Mouse (Mus musculus): ENCODE data around the gene BC048403. TPM values are rescaled to one million over a fixed set of nuclear protein-coding genes. Genes with fewer than 3 reads are reported as not detected.
"Not testable (repeated sequence)": the region's sequence is repeated elsewhere in the genome, so short reads cannot be mapped to it uniquely, and the experiment has no call there.

Gene BC048403
- polyA plus RNA-seq, 1 experiment from 2014 or later = 3.9 TPM

GRCm38 (mm10) chr10:121764469-121765173, 24.9 kb downstream of the BC048403 start:
- no peaks in the 10 kb centered on the region for H3K9me3 ChIP-seq
- WGBS = 79% methylated on average over 13 of the region's 13 CpGs
- no peaks in the 10 kb centered on the region for H3K4me1 ChIP-seq

GRCm38 (mm10) chr10:121765174-121766057, 25.7 kb downstream of the BC048403 start:
- H3K4me3 ChIP-seq = no peak overlapping the region
- H3K9me3 ChIP-seq = no peaks in the 10 kb centered on the region
- no peak overlapping the region for H3K27ac ChIP-seq
- H3K4me1 ChIP-seq = no peaks in the 10 kb centered on the region
- no peak for DNase-seq (ENCODE audit: low spot score)
- H3K36me3 ChIP-seq = no peaks in the 10 kb centered on the region
- 84% methylated on average over 10 of the region's 10 CpGs for WGBS
- H3K27me3 ChIP-seq (ENCODE audit: insufficient read depth, poor library complexity, severe bottlenecking) = no peaks in the 10 kb centered on the region

More at GRCm38 (mm10) chr10:121764469-121765173, 24.9 kb downstream of the BC048403 start:
- Histone ChIP-seq H3K36me3 (no peaks in the 10 kb centered on the region), H3K4me3 (no peak overlapping the region), H3K27ac (no peak overlapping the region), H3K27me3 (ENCODE audit: insufficient read depth, poor library complexity, severe bottlenecking) (no peaks in the 10 kb centered on the region)
- no peak for DNase-seq (ENCODE audit: low spot score)

DNA sequence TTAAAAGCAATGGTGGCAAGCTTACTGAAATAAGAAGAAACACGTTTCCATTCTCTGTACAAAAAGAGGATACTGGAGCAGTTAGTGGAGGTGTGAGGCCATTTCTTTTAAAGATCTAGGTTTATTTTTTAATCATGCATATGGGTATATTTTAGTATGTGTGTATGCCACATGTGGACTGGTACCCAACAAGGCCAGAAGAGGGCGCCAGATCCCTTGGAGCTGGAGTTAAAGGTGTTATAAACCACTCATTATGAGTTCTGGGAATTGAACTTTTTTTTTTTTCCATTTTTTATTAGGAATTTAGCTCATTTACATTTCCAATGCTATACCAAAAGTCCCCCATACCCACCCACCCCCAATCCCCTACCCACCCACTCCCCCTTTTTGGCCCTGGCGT, 27.6 kb downstream of the BC048403 start:
- not testable (repeated sequence) for H3K27ac ChIP-seq; H3K27me3 ChIP-seq (ENCODE audit: insufficient read depth, poor library complexity, severe bottlenecking); H3K4me3 ChIP-seq; H3K36me3 ChIP-seq; H3K9me3 ChIP-seq; DNase-seq (ENCODE audit: low spot score); H3K4me1 ChIP-seq
- WGBS = 72% methylated on average over 3 of the region's 3 CpGs

GRCm38 (mm10) chr10:121769711-121770110, 30.0 kb downstream of the BC048403 start:
- Histone ChIP-seq H3K36me3 (no peaks in the 10 kb centered on the region), H3K9me3 (no peaks in the 10 kb centered on the region), H3K27me3 (ENCODE audit: insufficient read depth, poor library complexity, severe bottlenecking) (no peaks in the 10 kb centered on the region), H3K27ac (no peak overlapping the region), H3K4me3 (no peak overlapping the region), H3K4me1 (0 out of 2 replicates have a peak, but pooled peaks cover 10% of the 10 kb centered on the region)
- no peak for DNase-seq (ENCODE audit: low spot score)
- WGBS = 85% methylated on average over 5 of the region's 5 CpGs

DNA sequence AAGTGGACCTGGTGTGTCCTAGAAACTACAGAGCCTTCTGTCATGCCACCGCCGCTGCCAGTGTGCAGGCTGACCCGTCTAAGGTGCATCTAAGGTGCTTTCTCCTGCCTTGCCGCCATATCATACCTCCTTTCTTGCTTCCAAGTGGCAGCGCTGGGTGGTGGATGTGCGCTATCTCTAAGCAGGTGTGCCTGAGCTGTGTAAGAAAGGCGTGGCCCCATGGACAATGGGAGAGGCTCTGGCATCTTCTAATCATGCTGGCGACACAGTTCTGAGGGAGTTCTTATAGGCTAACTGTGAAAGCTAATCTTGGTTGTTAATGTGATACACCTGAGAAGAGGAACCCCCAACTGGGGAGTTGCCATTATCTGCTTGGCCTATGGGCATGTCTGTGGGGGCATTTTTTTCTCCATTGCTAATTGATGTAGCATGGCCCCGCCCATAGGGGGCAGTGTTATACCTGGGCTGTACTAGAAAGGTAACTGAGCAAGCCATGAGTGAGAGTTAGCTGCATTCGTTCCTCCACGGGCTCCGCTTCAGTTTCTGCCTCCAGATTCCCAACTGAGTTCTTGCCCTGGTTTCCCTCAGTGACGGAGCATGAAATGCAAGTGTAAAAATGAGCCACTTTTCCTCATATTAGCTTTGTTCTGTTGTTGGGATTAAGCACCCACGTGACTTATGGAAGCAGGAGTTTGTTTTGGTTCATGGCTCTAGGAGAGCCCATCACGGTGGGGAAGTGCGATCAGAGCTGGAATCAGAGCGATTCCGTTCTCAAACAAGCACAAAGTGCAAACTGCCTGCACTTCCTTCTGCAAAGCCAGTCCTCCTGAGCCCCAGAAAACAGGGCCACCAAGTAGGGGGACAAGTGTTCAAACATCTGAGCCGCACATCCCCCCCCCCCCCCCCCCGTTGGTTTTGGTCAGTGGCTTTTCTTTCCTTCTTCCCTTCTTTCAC, 31.2 kb downstream of the BC048403 start:
- 49% methylated on average over 20 of the region's 20 CpGs for WGBS
- no peaks in the 10 kb centered on the region for H3K27me3 ChIP-seq (ENCODE audit: insufficient read depth, poor library complexity, severe bottlenecking)
- no peaks in the 10 kb centered on the region for H3K36me3 ChIP-seq
- DNase-seq (ENCODE audit: low spot score) = no peak
- peak overlapping the region; percentile 13; the same call in 1 of the 2 replicates for H3K4me3 ChIP-seq
- no peaks in the 10 kb centered on the region for H3K9me3 ChIP-seq
- 0 out of 2 replicates have a peak, but pooled peaks cover 10% of the 10 kb centered on the region for H3K4me1 ChIP-seq
- no peak overlapping the region for H3K27ac ChIP-seq

DNA sequence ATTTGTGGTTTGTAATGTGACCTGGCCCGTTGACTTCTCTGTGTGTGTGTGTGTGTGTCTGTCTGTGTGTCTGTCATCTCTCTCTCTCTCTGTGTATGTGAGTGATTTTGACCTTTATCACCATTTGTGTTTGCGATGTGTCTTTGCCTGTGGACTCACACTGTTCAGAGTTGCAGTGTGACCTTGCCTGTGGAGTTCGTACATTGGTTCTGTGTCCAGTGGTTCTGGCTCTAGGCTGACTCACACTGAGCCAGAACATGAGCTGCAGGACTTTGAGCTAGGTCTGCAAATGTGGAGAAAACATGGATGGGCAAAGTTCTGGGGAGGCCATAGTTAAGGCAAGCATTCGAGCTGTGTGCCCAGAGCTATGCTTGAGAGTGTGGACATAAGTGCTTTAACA, 34.1 kb downstream of the BC048403 start:
- H3K4me1 ChIP-seq = 0 out of 2 replicates have a peak, but pooled peaks cover 10% of the 10 kb centered on the region
- no peak overlapping the region for H3K27ac ChIP-seq
- no peaks in the 10 kb centered on the region for H3K36me3 ChIP-seq
- no peaks in the 10 kb centered on the region for H3K27me3 ChIP-seq (ENCODE audit: insufficient read depth, poor library complexity, severe bottlenecking)
- no peaks in the 10 kb centered on the region for H3K9me3 ChIP-seq
- WGBS = 77% methylated on average over 4 of the region's 4 CpGs
- no peak overlapping the region for H3K4me3 ChIP-seq
- no peak for DNase-seq (ENCODE audit: low spot score)

DNA sequence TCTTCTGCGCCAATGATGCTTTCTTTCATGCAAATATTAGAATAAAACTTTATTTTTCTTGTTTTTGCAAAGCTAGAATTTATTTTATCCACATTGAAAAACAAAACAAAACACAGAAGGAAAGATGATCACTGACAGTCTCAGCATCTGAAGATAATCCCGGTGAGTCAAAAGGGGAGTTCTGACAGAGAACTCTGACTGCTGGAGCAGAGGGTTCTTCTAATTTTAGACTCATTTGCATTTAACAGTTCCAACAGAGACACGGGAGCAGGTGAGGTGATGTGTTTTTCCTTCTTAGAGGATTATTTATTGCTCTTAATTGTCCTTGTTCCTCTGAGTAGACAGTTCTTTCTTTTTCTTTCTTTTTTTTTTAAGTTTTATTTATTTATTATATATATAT, 36.3 kb downstream of the BC048403 start:
- Histone ChIP-seq H3K9me3 (no peaks in the 10 kb centered on the region), H3K27ac (no peak overlapping the region), H3K36me3 (no peaks in the 10 kb centered on the region), H3K27me3 (ENCODE audit: insufficient read depth, poor library complexity, severe bottlenecking) (no peaks in the 10 kb centered on the region), H3K4me1 (0 out of 2 replicates have a peak, but pooled peaks cover 5% of the 10 kb centered on the region), H3K4me3 (no peak overlapping the region)
- 47% methylated on average over 3 of the region's 3 CpGs for WGBS
- DNase-seq (ENCODE audit: low spot score) = no peak

GRCm38 (mm10) chr10:121781159-121781558, 41.4 kb downstream of the BC048403 start:
- Histone ChIP-seq H3K9me3 (no peaks in the 10 kb centered on the region), H3K36me3 (peaks cover 32% of the 10 kb centered on the region), H3K27ac (no peak overlapping the region), H3K27me3 (ENCODE audit: insufficient read depth, poor library complexity, severe bottlenecking) (no peaks in the 10 kb centered on the region), H3K4me3 (no peak overlapping the region), H3K4me1 (0 out of 2 replicates have a peak, but pooled peaks cover 4% of the 10 kb centered on the region)
- no peak for DNase-seq (ENCODE audit: low spot score)
- 48% methylated on average over 14 of the region's 14 CpGs for WGBS

DNA sequence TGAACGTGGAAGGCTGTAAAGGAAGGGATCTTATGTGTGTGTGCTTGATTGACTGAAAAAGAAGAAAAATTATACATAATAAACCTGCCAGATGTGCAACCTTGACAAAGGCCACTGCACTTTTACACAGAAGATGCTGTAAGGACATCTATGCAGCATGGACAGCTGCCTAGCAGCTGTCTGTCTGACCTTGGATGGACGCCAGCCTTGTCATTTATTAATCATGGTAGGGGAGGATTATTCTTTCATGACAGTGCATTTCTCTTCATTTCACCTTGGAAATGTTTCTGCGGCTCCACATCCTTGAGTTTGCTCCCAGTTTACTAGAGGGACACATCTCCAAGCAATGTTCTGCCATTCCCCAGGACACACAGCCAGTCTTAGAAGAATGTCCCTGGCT, 48.8 kb downstream of the BC048403 start:
- Histone ChIP-seq H3K9me3 (no peaks in the 10 kb centered on the region), H3K27ac (no peak overlapping the region), H3K4me1 (no peaks in the 10 kb centered on the region), H3K27me3 (ENCODE audit: insufficient read depth, poor library complexity, severe bottlenecking) (no peaks in the 10 kb centered on the region), H3K4me3 (no peak overlapping the region), H3K36me3 (peaks cover 31% of the 10 kb centered on the region)
- WGBS = 85% methylated on average over 3 of the region's 3 CpGs
- peak; percentile 3 for DNase-seq (ENCODE audit: low spot score)

- H3K4me1 ChIP-seq = no peaks in the 10 kb centered on the region
- WGBS = 73% methylated on average over 6 of the region's 6 CpGs
- H3K9me3 ChIP-seq = no peaks in the 10 kb centered on the region
- no peak overlapping the region for H3K4me3 ChIP-seq
- no peaks in the 10 kb centered on the region for H3K27me3 ChIP-seq (ENCODE audit: insufficient read depth, poor library complexity, severe bottlenecking)
- DNase-seq (ENCODE audit: low spot score) = peak; percentile 39
- peaks cover 18% of the 10 kb centered on the region for H3K36me3 ChIP-seq
- no peak overlapping the region for H3K27ac ChIP-seq
Observed at GRCm38 (mm10) chr10:121790078-121790477, 50.3 kb downstream of the BC048403 start.

DNA sequence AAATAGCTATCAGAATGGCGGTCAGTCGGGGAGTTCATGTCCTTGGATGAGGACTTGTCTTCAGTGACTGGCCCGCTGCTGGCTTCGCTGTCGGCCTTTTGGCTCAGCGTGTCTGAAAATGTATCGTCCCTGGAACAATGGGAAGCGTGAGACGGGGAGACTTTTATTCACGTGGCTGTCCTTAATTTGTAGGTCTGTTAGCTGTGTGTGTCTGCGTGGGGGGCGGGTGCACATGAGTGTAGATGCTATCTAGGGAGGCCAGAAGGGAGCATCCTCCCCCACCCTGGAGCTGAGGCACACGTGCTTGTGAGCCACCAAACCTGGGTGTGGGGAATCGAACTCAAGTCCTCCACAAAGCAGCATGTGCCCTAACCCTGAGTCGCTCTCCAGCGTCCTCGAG, 52.9 kb downstream of the BC048403 start:
- Histone ChIP-seq H3K36me3 (peaks cover 11% of the 10 kb centered on the region), H3K9me3 (no peaks in the 10 kb centered on the region), H3K27me3 (ENCODE audit: insufficient read depth, poor library complexity, severe bottlenecking) (no peaks in the 10 kb centered on the region), H3K27ac (no peak overlapping the region), H3K4me3 (no peak overlapping the region), H3K4me1 (no peaks in the 10 kb centered on the region)
- no peak for DNase-seq (ENCODE audit: low spot score)
- 91% methylated on average over 17 of the region's 17 CpGs for WGBS

DNA sequence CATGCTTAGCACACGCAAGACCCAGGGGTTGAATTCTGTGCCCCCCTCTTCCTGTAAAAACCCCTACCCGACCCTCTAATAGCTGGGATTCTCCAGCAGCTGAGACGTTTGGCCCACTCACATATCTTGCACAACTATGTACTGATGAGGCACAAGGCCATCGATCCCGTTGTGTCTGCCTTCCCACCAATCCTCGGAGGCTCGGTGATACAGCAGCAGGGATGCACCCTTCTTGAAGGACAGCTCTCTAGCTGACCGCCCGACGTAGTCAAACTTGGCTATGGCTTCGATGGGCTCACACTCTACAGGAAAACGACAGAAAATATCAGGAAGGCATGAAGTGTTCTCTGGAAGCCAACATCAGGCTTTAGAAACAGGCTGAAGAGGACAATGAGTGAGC, 54.7 kb downstream of the BC048403 start:
- Histone ChIP-seq H3K27ac (no peak overlapping the region), H3K36me3 (peaks cover 9% of the 10 kb centered on the region; the same call in 1 of the 2 replicates), H3K4me1 (no peaks in the 10 kb centered on the region), H3K9me3 (no peaks in the 10 kb centered on the region), H3K27me3 (ENCODE audit: insufficient read depth, poor library complexity, severe bottlenecking) (no peaks in the 10 kb centered on the region), H3K4me3 (no peak overlapping the region)
- DNase-seq (ENCODE audit: low spot score) = peak; percentile 60
- WGBS = 85% methylated on average over 12 of the region's 12 CpGs
